Mouse (Mus musculus): ENCODE data around the gene Tmem184a. TPM values are rescaled to one million over a fixed set of nuclear protein-coding genes. Genes with fewer than 3 reads are reported as not detected.

The Tmem184a gene
- total and polyA plus RNA-seq, 2 experiments from 2014 or later, result 0.16 TPM; not detected in 1

- Histone ChIP-seq H3K4me2 (ENCODE audit: low read depth, low read length, poor library complexity, severe bottlenecking) (peak overlapping the region; percentile 81), H3K27me3 (ENCODE audit: insufficient read depth, low read length) (no peaks in the 10 kb centered on the region), H3K27ac (ENCODE audit: low read depth, low read length) (no peak overlapping the region), H3K4me3 (ENCODE audit: low read depth, low read length) (no peak overlapping the region), H3K9ac (replicated peaks; ENCODE audit: low read length, poor library complexity, severe bottlenecking) (no peak overlapping the region), H3K9me3 (ENCODE audit: low read length) (no peaks in the 10 kb centered on the region), H3K4me1 (ENCODE audit: insufficient read depth, low read length) (peaks cover 15% of the 10 kb centered on the region; the same call in 1 of the 2 replicates), H3K36me3 (ENCODE audit: insufficient read depth, low read length) (peaks cover 12% of the 10 kb centered on the region)
- ATAC-seq (ENCODE audit: low FRiP score) (no peak), DNase-seq (ENCODE audit: low spot score) (no peak)
- 89% methylated on average over 9 of the region's 9 CpGs for WGBS
- no peak for TF ChIP-seq CTCF (IDR thresholded peaks at IDR 0.05)
These were observed 20.7 kb downstream of the Tmem184a start for GRCm38 (mm10) chr5:139799041-139799440.

GRCm38 (mm10) chr5:139798168-139798900, 21.4 kb downstream of the Tmem184a start:
- peak; percentile 35 for DNase-seq (ENCODE audit: low spot score)
- Histone ChIP-seq H3K4me2 (ENCODE audit: low read depth, low read length, poor library complexity, severe bottlenecking) (peak overlapping the region; percentile 81), H3K4me3 (ENCODE audit: low read depth, low read length) (peak overlapping the region; percentile 39), H3K27ac (ENCODE audit: low read depth, low read length) (peak overlapping the region; percentile 87), H3K36me3 (ENCODE audit: insufficient read depth, low read length) (peaks cover 12% of the 10 kb centered on the region), H3K27me3 (ENCODE audit: insufficient read depth, low read length) (no peaks in the 10 kb centered on the region), H3K9me3 (ENCODE audit: low read length) (no peaks in the 10 kb centered on the region), H3K9ac (replicated peaks; ENCODE audit: low read length, poor library complexity, severe bottlenecking) (peak overlapping the region; percentile 70), H3K4me1 (ENCODE audit: insufficient read depth, low read length) (peaks cover 15% of the 10 kb centered on the region; the same call in 1 of the 2 replicates)
- WGBS, result 24% methylated on average over 12 of the region's 12 CpGs
- peak; percentile 29 for ATAC-seq (ENCODE audit: low FRiP score)
- no peak for TF ChIP-seq CTCF (IDR thresholded peaks at IDR 0.05)

- DNase-seq (ENCODE audit: low spot score), result peak; percentile 95
- 17% methylated on average over 11 of the region's 11 CpGs for WGBS
These were observed 22.1 kb downstream of the Tmem184a start for GRCm38 (mm10) chr5:139797473-139798167.

GRCm38 (mm10) chr5:139796900-139797299, 22.8 kb downstream of the Tmem184a start:
- peak; percentile 40 for DNase-seq (ENCODE audit: low spot score)
- Histone ChIP-seq H3K4me1 (ENCODE audit: insufficient read depth, low read length) (peaks cover 15% of the 10 kb centered on the region; the same call in 1 of the 2 replicates), H3K27me3 (ENCODE audit: insufficient read depth, low read length) (no peaks in the 10 kb centered on the region), H3K36me3 (ENCODE audit: insufficient read depth, low read length) (peaks cover 12% of the 10 kb centered on the region), H3K27ac (ENCODE audit: low read depth, low read length) (0 out of 2 replicates have a peak overlapping the region, but pooled peaks have one; percentile 87), H3K9me3 (ENCODE audit: low read length) (no peaks in the 10 kb centered on the region), H3K4me2 (ENCODE audit: low read depth, low read length, poor library complexity, severe bottlenecking) (peak overlapping the region; percentile 81; the same call in 1 of the 2 replicates), H3K9ac (replicated peaks; ENCODE audit: low read length, poor library complexity, severe bottlenecking) (no peak overlapping the region), H3K4me3 (ENCODE audit: low read depth, low read length) (no peak overlapping the region)
- WGBS, result 19% methylated on average over 13 of the region's 13 CpGs
- ATAC-seq (ENCODE audit: low FRiP score), result no peak
- TF ChIP-seq CTCF (IDR thresholded peaks at IDR 0.05), result no peak

More at GRCm38 (mm10) chr5:139797473-139798167, 22.1 kb downstream of the Tmem184a start:
- Histone ChIP-seq H3K4me2 (ENCODE audit: low read depth, low read length, poor library complexity, severe bottlenecking) (peak overlapping the region; percentile 81), H3K9ac (replicated peaks; ENCODE audit: low read length, poor library complexity, severe bottlenecking) (peak overlapping the region; percentile 70), H3K27ac (ENCODE audit: low read depth, low read length) (peak overlapping the region; percentile 87), H3K27me3 (ENCODE audit: insufficient read depth, low read length) (no peaks in the 10 kb centered on the region), H3K36me3 (ENCODE audit: insufficient read depth, low read length) (peaks cover 12% of the 10 kb centered on the region), H3K4me1 (ENCODE audit: insufficient read depth, low read length) (peaks cover 15% of the 10 kb centered on the region; the same call in 1 of the 2 replicates), H3K9me3 (ENCODE audit: low read length) (no peaks in the 10 kb centered on the region), H3K4me3 (ENCODE audit: low read depth, low read length) (peak overlapping the region; percentile 39)
- ATAC-seq (ENCODE audit: low FRiP score), result peak; percentile 81
- TF ChIP-seq CTCF (IDR thresholded peaks at IDR 0.05), result no peak

GRCm38 (mm10) chr5:139796001-139796620, 23.6 kb downstream of the Tmem184a start:
- Histone ChIP-seq H3K27ac (ENCODE audit: low read depth, low read length) (no peak overlapping the region), H3K4me1 (ENCODE audit: insufficient read depth, low read length) (peaks cover 15% of the 10 kb centered on the region; the same call in 1 of the 2 replicates), H3K4me2 (ENCODE audit: low read depth, low read length, poor library complexity, severe bottlenecking) (no peak overlapping the region), H3K9me3 (ENCODE audit: low read length) (no peaks in the 10 kb centered on the region), H3K4me3 (ENCODE audit: low read depth, low read length) (no peak overlapping the region), H3K27me3 (ENCODE audit: insufficient read depth, low read length) (no peaks in the 10 kb centered on the region), H3K36me3 (ENCODE audit: insufficient read depth, low read length) (peaks cover 12% of the 10 kb centered on the region), H3K9ac (replicated peaks; ENCODE audit: low read length, poor library complexity, severe bottlenecking) (no peak overlapping the region)
- ATAC-seq (ENCODE audit: low FRiP score) (no peak), DNase-seq (ENCODE audit: low spot score) (no peak)
- WGBS, result 82% methylated on average over 9 of the region's 9 CpGs
- no peak for TF ChIP-seq CTCF (IDR thresholded peaks at IDR 0.05)
